Mouse (Mus musculus) midbrain, postnatal 0 days (tissue): Measurements from ENCODE around the gene Natd1. TPM values are rescaled to one million over a fixed set of nuclear protein-coding genes. Genes with fewer than 3 reads are reported as not detected.
"Not testable (repeated sequence)": the region's sequence is repeated elsewhere in the genome, so short reads cannot be mapped to it uniquely, and the experiment has no call there.

ENCODE experiments used
- ATAC-seq: fragments of 200-750 bp; cut with Nextera tagmentation; 2 replicates; pipeline ENCODE4 v1.8.0; 2017; ENCODE audit warnings: moderate number of reproducible peaks, mild to moderate bottlenecking, moderate TSS enrichment, moderate library complexity; ENCODE audit not compliant: low FRiP score
- DNase-seq: peaks from one replicate; pipeline ENCODE4 v3.0.0-alpha.2; 2015; ENCODE audit warnings: low spot score
- H3K27ac ChIP-seq: fragments of 300-500 bp; sonication (generic); 2 replicates; pipeline ENCODE4 v1.5.1; 2014; ENCODE audit warnings: low read depth, mild to moderate bottlenecking, low read length, mixed read lengths
- H3K27me3 ChIP-seq: fragments of 300-500 bp; sonication (generic); 2 replicates; pipeline ENCODE4 v1.6.1; 2014; ENCODE audit warnings: low read length, control low read depth, mixed read lengths; ENCODE audit not compliant: insufficient read depth
- H3K36me3 ChIP-seq: fragments of 300-500 bp; sonication (generic); 2 replicates; pipeline ENCODE4 v1.6.1; 2014; ENCODE audit warnings: low read length, control low read depth, mixed read lengths; ENCODE audit not compliant: insufficient read depth
- H3K4me1 ChIP-seq: fragments of 300-500 bp; sonication (generic); 2 replicates; pipeline ENCODE4 v1.6.1; 2014; ENCODE audit warnings: mild to moderate bottlenecking, control low read depth, antibody characterized with exemption, low read length, mixed read lengths; ENCODE audit not compliant: insufficient read depth
- H3K4me2 ChIP-seq: fragments of 300-500 bp; sonication (generic); 2 replicates; pipeline ENCODE4 v1.6.1; 2014; ENCODE audit warnings: low read depth, mild to moderate bottlenecking, low read length, mixed read lengths; ENCODE audit not compliant: poor library complexity, severe bottlenecking
- H3K4me3 ChIP-seq: fragments of 300-500 bp; sonication (generic); 2 replicates; pipeline ENCODE4 v1.5.1; 2014; ENCODE audit warnings: low read depth, mild to moderate bottlenecking, low read length, moderate library complexity
- H3K9ac ChIP-seq: fragments of 300-500 bp; sonication (generic); replicated peaks from 2 replicates; pipeline ENCODE4 v1.6.1; 2014; ENCODE audit warnings: mild to moderate bottlenecking, low read length, moderate library complexity, mixed read lengths; ENCODE audit not compliant: poor library complexity, severe bottlenecking
- H3K9me3 ChIP-seq: fragments of 300-500 bp; sonication (generic); 2 replicates; pipeline ENCODE4 v1.6.1; 2016; ENCODE audit warnings: low read length, control low read depth
- CTCF ChIP-seq: IDR thresholded peaks from 2 replicates; pipeline ENCODE4 v1.5.1; 2016; ENCODE audit warnings: antibody characterized with exemption, mild to moderate bottlenecking
- WGBS: fragments of 180-500 bp; shearing (Covaris S2); extraction: QIAGEN DNeasy Blood & Tissue Kit; methylation state at CpG from one replicate; pipeline ENCODE4 v1.1.7; 2014; 5-methylcytosine and 5-hydroxymethylcytosine counted together
- polyA plus RNA-seq: library from polyadenylated mRNA; unstranded; fragments of >200 nt; fragmentation: Nextera tagmentation; extraction: Ambion mirVana; gene quantifications from 2 replicates; pipeline ENCODE4 v1.2.1, GENCODE M21; 2015
- total RNA-seq: library from RNA; depleted of rRNA; stranded (reverse); fragments of >200 nt; gene quantifications from 2 replicates; pipeline ENCODE4 v1.2.3, GENCODE M21; 2014

Natd1 gene
- total and polyA plus RNA-seq, 2 experiments from 2014 or later, result 15.9 to 33.5 TPM

GRCm38 (mm10) chr11:60890744-60891143 is 23.8 kb downstream of the Natd1 start:
- WGBS, result 69% methylated on average over 3 of the region's 3 CpGs
- H3K4me3 ChIP-seq, result no peak overlapping the region
- no peak for TF ChIP-seq CTCF

GRCm38 (mm10) chr11:60890286-60890685 is 24.3 kb downstream of the Natd1 start:
- H3K9me3 ChIP-seq, result no peaks in the 10 kb centered on the region
- no peak overlapping the region for H3K4me3 ChIP-seq
- DNase-seq (no peak), ATAC-seq (no peak)
- 69% methylated on average over 6 of the region's 6 CpGs for WGBS
- TF ChIP-seq CTCF, result no peak
- H3K9ac ChIP-seq, result no peak overlapping the region
- no peak overlapping the region for H3K27ac ChIP-seq
- H3K36me3 ChIP-seq, result no peaks in the 10 kb centered on the region
- no peaks in the 10 kb centered on the region for H3K27me3 ChIP-seq
- no peak overlapping the region for H3K4me2 ChIP-seq
- H3K4me1 ChIP-seq, result no peaks in the 10 kb centered on the region

More at GRCm38 (mm10) chr11:60890744-60891143, 23.8 kb downstream of the Natd1 start:
- Histone ChIP-seq H3K4me2 (no peak overlapping the region), H3K27ac (no peak overlapping the region), H3K9me3 (no peaks in the 10 kb centered on the region), H3K36me3 (no peaks in the 10 kb centered on the region), H3K9ac (no peak overlapping the region), H3K4me1 (no peaks in the 10 kb centered on the region), H3K27me3 (no peaks in the 10 kb centered on the region)
- ATAC-seq, result no peak
- no peak for DNase-seq

- Histone ChIP-seq H3K4me1 (no peaks in the 10 kb centered on the region), H3K27ac (no peak overlapping the region)
Measured at GRCm38 (mm10) chr11:60889861-60890260, 24.7 kb downstream of the Natd1 start.

GRCm38 (mm10) chr11:60886986-60887385 is 27.6 kb downstream of the Natd1 start:
- not testable (repeated sequence) for DNase-seq, H3K27ac ChIP-seq, H3K36me3 ChIP-seq, H3K4me2 ChIP-seq, H3K4me3 ChIP-seq, H3K9ac ChIP-seq, H3K9me3 ChIP-seq, H3K4me1 ChIP-seq, H3K27me3 ChIP-seq, ATAC-seq
- 89% methylated on average over 2 of the region's 3 CpGs for WGBS

More at GRCm38 (mm10) chr11:60889861-60890260, 24.7 kb downstream of the Natd1 start:
- TF ChIP-seq CTCF, result no peak
- DNase-seq (no peak), ATAC-seq (no peak)
- WGBS, result 67% methylated on average over 2 of the region's 2 CpGs
- Histone ChIP-seq H3K36me3 (no peaks in the 10 kb centered on the region), H3K9me3 (no peaks in the 10 kb centered on the region), H3K4me2 (no peak overlapping the region), H3K9ac (no peak overlapping the region), H3K4me3 (no peak overlapping the region), H3K27me3 (no peaks in the 10 kb centered on the region)

- no peak overlapping the region for H3K4me2 ChIP-seq
- no peaks in the 10 kb centered on the region for H3K36me3 ChIP-seq
- H3K27me3 ChIP-seq, result no peaks in the 10 kb centered on the region
- no peak for TF ChIP-seq CTCF
- no peak overlapping the region for H3K27ac ChIP-seq
- ATAC-seq (no peak), DNase-seq (no peak)
- H3K9ac ChIP-seq, result no peak overlapping the region
- no peaks in the 10 kb centered on the region for H3K9me3 ChIP-seq
- WGBS, result 72% methylated on average over 3 of the region's 3 CpGs
- no peaks in the 10 kb centered on the region for H3K4me1 ChIP-seq
- no peak overlapping the region for H3K4me3 ChIP-seq
Measured at GRCm38 (mm10) chr11:60882386-60882785, 32.2 kb downstream of the Natd1 start.

- Histone ChIP-seq H3K27ac (no peak overlapping the region), H3K36me3 (no peaks in the 10 kb centered on the region), H3K4me2 (no peak overlapping the region), H3K9me3 (no peaks in the 10 kb centered on the region), H3K9ac (no peak overlapping the region), H3K27me3 (no peaks in the 10 kb centered on the region), H3K4me1 (no peaks in the 10 kb centered on the region; the same call in 1 of the 2 replicates), H3K4me3 (no peak overlapping the region)
- 87% methylated on average over 4 of the region's 4 CpGs for WGBS
- DNase-seq (no peak), ATAC-seq (no peak)
- TF ChIP-seq CTCF, result no peak
Measured at GRCm38 (mm10) chr11:60880559-60880958, 34.0 kb downstream of the Natd1 start.
